Mouse (Mus musculus) forebrain, embryonic 12.5 days (tissue): Measurements from ENCODE around the gene Smap2. TPM values are rescaled to one million over a fixed set of nuclear protein-coding genes. Genes with fewer than 3 reads are reported as not detected.
"Not testable (repeated sequence)": the region's sequence is repeated elsewhere in the genome, so short reads cannot be mapped to it uniquely, and the experiment has no call there.

ENCODE experiments used
- ATAC-seq: fragments of 200-750 bp; cut with Nextera tagmentation; 2 replicates; pipeline ENCODE4 v1.8.0; 2017; ENCODE audit warnings: moderate TSS enrichment; ENCODE audit not compliant: low FRiP score
- H3K27ac ChIP-seq: fragments of 300-500 bp; sonication (generic); 2 replicates; pipeline ENCODE4 v1.5.1; 2016; ENCODE audit warnings: mild to moderate bottlenecking
- H3K27me3 ChIP-seq: fragments of 300-500 bp; sonication (generic); 2 replicates; pipeline ENCODE4 v1.6.1; 2016; ENCODE audit warnings: mild to moderate bottlenecking
- H3K36me3 ChIP-seq: fragments of 300-500 bp; sonication (generic); replicated peaks from 2 replicates; pipeline ENCODE4 v1.6.1; 2016; ENCODE audit warnings: mild to moderate bottlenecking
- H3K4me1 ChIP-seq: fragments of 300-500 bp; sonication (generic); 2 replicates; pipeline ENCODE4 v1.6.1; 2016
- H3K4me2 ChIP-seq: fragments of 300-500 bp; sonication (generic); 2 replicates; pipeline ENCODE4 v1.6.1; 2016; ENCODE audit warnings: mild to moderate bottlenecking, moderate library complexity
- H3K4me3 ChIP-seq: fragments of 300-500 bp; sonication (generic); replicated peaks from 2 replicates; pipeline ENCODE4 v1.5.1; 2016; ENCODE audit warnings: mild to moderate bottlenecking
- H3K9ac ChIP-seq: fragments of 300-500 bp; sonication (generic); 2 replicates; pipeline ENCODE4 v1.6.1; 2016; ENCODE audit warnings: mild to moderate bottlenecking
- H3K9me3 ChIP-seq: fragments of 300-500 bp; sonication (generic); 2 replicates; pipeline ENCODE4 v1.6.1; 2016
- WGBS: fragments of 180-500 bp; shearing (Covaris S2); methylation state at CpG from one replicate; pipeline ENCODE4 v1.1.7; 2016; 5-methylcytosine and 5-hydroxymethylcytosine counted together
- polyA plus RNA-seq: library from polyadenylated mRNA; unstranded; fragments of >200 nt; fragmentation: Nextera tagmentation; extraction: Ambion mirVana; gene quantifications from 2 replicates; pipeline ENCODE4 v1.2.1, GENCODE M21; 2016

Smap2 gene
- 28.2 and 29.1 TPM in 2 replicates for polyA plus RNA-seq

DNA sequence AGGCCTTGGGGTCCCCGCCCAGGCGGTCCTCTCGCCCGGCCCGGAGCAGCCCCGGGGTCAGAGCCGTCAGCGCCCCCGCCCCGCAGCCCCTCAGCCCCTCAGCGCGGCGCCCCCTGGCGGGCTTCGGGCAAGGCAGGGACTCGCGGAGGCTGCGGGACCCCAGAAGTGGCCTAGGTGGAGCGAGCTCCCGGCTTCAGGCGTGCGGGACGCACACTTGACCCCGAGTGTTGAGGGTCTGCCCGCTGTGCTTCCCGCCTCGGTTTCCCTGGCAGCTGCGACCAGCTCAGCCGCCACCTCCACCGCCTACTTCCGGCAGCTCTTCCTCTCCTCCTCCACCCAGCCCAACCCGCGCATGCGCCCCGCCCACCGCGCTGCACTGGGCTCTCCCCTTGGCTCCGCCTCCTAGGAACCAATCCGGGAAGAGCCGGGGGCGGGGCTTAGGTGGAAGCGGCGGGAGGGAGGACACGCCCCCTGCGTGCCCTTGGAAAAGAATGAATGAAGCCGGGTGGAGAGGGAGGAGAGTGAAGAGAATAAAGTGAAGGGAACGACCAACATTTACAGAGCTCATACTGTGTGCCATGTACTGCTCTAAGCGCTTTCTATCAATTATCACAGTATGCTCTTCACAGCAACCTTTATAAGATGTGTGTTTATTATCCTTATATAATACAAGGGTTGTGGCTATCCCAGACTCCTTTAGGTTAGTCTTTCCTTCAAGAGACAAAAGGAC is at the start of gene Smap2:
Gene Smap2, minus strand, starts transcription at position 320 of the 730 bp plus-strand sequence.
- WGBS: under 1% methylated on average over 48 of the region's 48 CpGs

DNA sequence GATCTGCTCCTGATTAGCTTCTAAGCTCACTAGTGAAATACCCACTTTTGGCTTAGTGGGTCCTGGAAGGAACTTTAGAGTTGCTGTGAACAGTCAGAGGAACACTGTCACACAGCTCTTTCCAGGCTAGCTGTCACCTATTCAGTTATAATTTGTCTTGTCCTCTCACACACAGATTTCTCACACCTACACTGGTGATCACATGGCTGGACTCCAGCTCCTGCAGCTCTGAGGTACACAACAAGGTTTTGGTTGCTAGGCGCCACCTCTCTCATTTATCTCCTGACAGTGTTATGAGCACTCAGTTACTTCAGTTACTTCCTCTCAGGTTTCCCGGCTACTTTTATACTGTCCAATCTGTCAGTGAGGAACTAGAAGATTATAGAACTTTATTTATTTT is 48.3 kb upstream of the Smap2 start:
- Histone ChIP-seq H3K27ac (no peak overlapping the region), H3K9ac (no peak overlapping the region), H3K27me3 (no peaks in the 10 kb centered on the region), H3K4me3 (no peak overlapping the region), H3K4me1 (no peaks in the 10 kb centered on the region), H3K4me2 (no peak overlapping the region), H3K36me3 (peaks cover 40% of the 10 kb centered on the region), H3K9me3 (no peaks in the 10 kb centered on the region)
- ATAC-seq: no peak
- WGBS: 89% methylated on average over 2 of the region's 2 CpGs

More for the DNA sequence above, at the start of gene Smap2:
- Histone ChIP-seq H3K27ac (peak within 1 kb of the TSS; percentile 84), H3K9ac (peak within 1 kb of the TSS; percentile 84), H3K4me2 (peak within 1 kb of the TSS; percentile 78), H3K4me3 (peak within 1 kb of the TSS; percentile 96), H3K4me1 (peaks cover 19% of the 10 kb centered on the region), H3K27me3 (no peaks in the 10 kb centered on the region), H3K9me3 (no peaks in the 10 kb centered on the region), H3K36me3 (no peaks in the 10 kb centered on the region)
- peak; percentile 99 for ATAC-seq

GRCm38 (mm10) chr4:121059218-121059617 is 42.2 kb upstream of the Smap2 start:
- H3K4me2 ChIP-seq, H3K27ac ChIP-seq, H3K4me1 ChIP-seq, H3K4me3 ChIP-seq, H3K27me3 ChIP-seq, H3K9me3 ChIP-seq, H3K9ac ChIP-seq, ATAC-seq: not testable (repeated sequence)
- 96% methylated on average over 10 of the region's 10 CpGs for WGBS
- H3K36me3 ChIP-seq: peaks cover 21% of the 10 kb centered on the region

GRCm38 (mm10) chr4:121057032-121057431 is 40.0 kb upstream of the Smap2 start:
- no peak for ATAC-seq
- Histone ChIP-seq H3K9me3 (no peaks in the 10 kb centered on the region), H3K4me1 (peaks cover 10% of the 10 kb centered on the region; the same call in 1 of the 2 replicates), H3K4me2 (no peak overlapping the region), H3K9ac (no peak overlapping the region), H3K4me3 (no peak overlapping the region), H3K27ac (no peak overlapping the region), H3K36me3 (peaks cover 14% of the 10 kb centered on the region), H3K27me3 (peaks cover 18% of the 10 kb centered on the region)
- WGBS: 78% methylated on average over 2 of the region's 2 CpGs

- ATAC-seq: no peak
Measured at GRCm38 (mm10) chr4:121056342-121056741, 39.3 kb upstream of the Smap2 start.

DNA sequence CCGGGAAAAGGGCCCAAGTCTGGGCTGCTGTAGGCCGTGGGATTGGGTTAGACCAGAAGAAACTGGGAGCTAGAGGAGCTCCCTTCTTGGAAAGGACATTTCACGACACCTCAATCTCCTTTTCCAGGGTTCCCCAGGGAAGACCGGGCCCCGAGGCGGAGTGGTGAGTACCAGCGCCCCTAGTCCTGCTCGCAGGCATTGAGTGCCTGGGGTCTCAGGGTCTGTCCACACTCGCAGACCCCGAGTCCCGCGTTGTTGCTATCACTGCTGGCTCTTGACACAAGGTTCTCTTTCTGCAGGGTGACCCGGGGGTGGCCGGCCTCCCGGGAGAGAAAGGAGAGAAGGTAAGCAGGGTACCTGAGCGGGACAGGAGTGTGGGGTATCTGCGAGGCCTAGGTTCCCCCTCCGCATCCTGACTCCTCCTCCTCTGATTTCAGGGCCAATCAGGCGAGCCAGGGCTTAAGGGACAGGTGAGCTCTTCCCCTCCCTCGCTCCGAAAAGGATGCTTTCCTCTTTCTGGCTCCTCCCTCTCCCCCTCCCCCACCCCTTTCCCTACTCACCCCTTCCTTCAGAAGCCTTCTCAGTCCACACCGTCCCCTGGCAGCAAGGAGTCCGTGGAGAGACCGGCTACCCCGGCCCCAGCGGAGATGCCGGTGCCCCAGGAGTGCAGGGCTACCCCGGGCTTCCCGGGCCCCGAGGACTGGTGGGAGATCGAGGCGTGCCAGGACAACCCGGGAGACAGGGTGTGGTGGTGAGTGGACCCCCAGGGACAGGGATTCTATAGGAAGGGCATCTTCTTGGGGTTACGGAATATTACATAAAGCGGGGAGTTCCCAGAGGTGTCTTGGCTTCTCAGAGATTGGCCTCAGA is 35.6 kb upstream of the Smap2 start:
- peak; percentile 37; the same call in 1 of the 2 replicates for ATAC-seq
- 10% methylated on average over 34 of the region's 35 CpGs for WGBS
- Histone ChIP-seq H3K4me2 (peak overlapping the region; percentile 44), H3K36me3 (no peaks in the 10 kb centered on the region), H3K9ac (peak overlapping the region; percentile 12; the same call in 1 of the 2 replicates), H3K27ac (no peak overlapping the region), H3K4me3 (peak overlapping the region; percentile 24), H3K9me3 (no peaks in the 10 kb centered on the region), H3K4me1 (peaks cover 13% of the 10 kb centered on the region; the same call in 1 of the 2 replicates), H3K27me3 (peaks cover 18% of the 10 kb centered on the region)

More at GRCm38 (mm10) chr4:121056342-121056741, 39.3 kb upstream of the Smap2 start:
- H3K9me3 ChIP-seq: no peaks in the 10 kb centered on the region
- H3K4me1 ChIP-seq: peaks cover 13% of the 10 kb centered on the region; the same call in 1 of the 2 replicates
- H3K4me2 ChIP-seq: no peak overlapping the region
- peaks cover 18% of the 10 kb centered on the region for H3K27me3 ChIP-seq
- no peak overlapping the region for H3K9ac ChIP-seq
- H3K36me3 ChIP-seq: peaks cover 14% of the 10 kb centered on the region
- H3K27ac ChIP-seq: no peak overlapping the region
- WGBS: 43% methylated on average over 3 of the region's 3 CpGs
- no peak overlapping the region for H3K4me3 ChIP-seq

GRCm38 (mm10) chr4:121051863-121052262 is 34.8 kb upstream of the Smap2 start:
- Histone ChIP-seq H3K9ac (no peak overlapping the region), H3K27ac (no peak overlapping the region), H3K9me3 (no peaks in the 10 kb centered on the region), H3K27me3 (peaks cover 18% of the 10 kb centered on the region), H3K4me2 (no peak overlapping the region), H3K4me3 (no peak overlapping the region), H3K4me1 (peaks cover 13% of the 10 kb centered on the region; the same call in 1 of the 2 replicates), H3K36me3 (no peaks in the 10 kb centered on the region)
- WGBS: 16% methylated on average over 4 of the region's 4 CpGs
- no peak for ATAC-seq

GRCm38 (mm10) chr4:121042946-121043345 is 25.9 kb upstream of the Smap2 start:
- H3K4me2 ChIP-seq: no peak overlapping the region
- no peaks in the 10 kb centered on the region for H3K9me3 ChIP-seq
- H3K4me3 ChIP-seq: no peak overlapping the region
- WGBS: 73% methylated on average over 3 of the region's 3 CpGs
- H3K9ac ChIP-seq: no peak overlapping the region
- no peak overlapping the region for H3K27ac ChIP-seq
- peaks cover 30% of the 10 kb centered on the region for H3K27me3 ChIP-seq
- H3K4me1 ChIP-seq: peaks cover 36% of the 10 kb centered on the region
- ATAC-seq: no peak
- H3K36me3 ChIP-seq: no peaks in the 10 kb centered on the region

DNA sequence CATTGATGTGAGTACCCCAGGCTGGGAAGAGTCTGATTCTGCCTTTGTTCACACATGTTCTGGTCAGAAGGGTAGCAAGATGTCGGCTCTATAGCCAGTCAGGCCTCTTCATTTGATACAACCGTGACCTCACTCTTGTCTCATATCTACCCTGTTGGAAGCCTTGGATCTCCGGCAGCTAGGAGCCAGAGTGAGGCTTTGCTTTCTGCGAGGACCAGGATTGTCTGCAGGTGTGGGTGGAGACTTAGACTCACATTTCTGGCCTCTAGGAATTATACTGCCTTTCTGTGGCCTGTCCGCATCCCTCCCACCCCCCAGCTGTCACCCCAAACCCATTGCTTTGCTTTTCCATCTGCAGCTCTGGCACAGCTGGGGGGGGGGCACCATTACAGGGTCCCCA is 25.4 kb upstream of the Smap2 start:
- 59% methylated on average over 5 of the region's 5 CpGs for WGBS
- no peaks in the 10 kb centered on the region for H3K9me3 ChIP-seq
- no peaks in the 10 kb centered on the region for H3K36me3 ChIP-seq
- no peak overlapping the region for H3K4me3 ChIP-seq
- H3K4me1 ChIP-seq: peaks cover 36% of the 10 kb centered on the region
- peaks cover 33% of the 10 kb centered on the region for H3K27me3 ChIP-seq
- ATAC-seq: no peak
- H3K27ac ChIP-seq: no peak overlapping the region
- no peak overlapping the region for H3K9ac ChIP-seq
- H3K4me2 ChIP-seq: no peak overlapping the region

- H3K4me3 ChIP-seq: no peak overlapping the region
- ATAC-seq: peak; percentile 69
- peak overlapping the region; percentile 72; the same call in 1 of the 2 replicates for H3K27ac ChIP-seq
- H3K9ac ChIP-seq: no peak overlapping the region; the same call in 1 of the 2 replicates
- H3K9me3 ChIP-seq: no peaks in the 10 kb centered on the region
- peaks cover 36% of the 10 kb centered on the region for H3K4me1 ChIP-seq
- peak overlapping the region; percentile 15; the same call in 1 of the 2 replicates for H3K4me2 ChIP-seq
- WGBS: 7% methylated on average over 18 of the region's 18 CpGs
- H3K27me3 ChIP-seq: peaks cover 33% of the 10 kb centered on the region
- H3K36me3 ChIP-seq: no peaks in the 10 kb centered on the region
Measured at GRCm38 (mm10) chr4:121040897-121041671, 24.0 kb upstream of the Smap2 start.

DNA sequence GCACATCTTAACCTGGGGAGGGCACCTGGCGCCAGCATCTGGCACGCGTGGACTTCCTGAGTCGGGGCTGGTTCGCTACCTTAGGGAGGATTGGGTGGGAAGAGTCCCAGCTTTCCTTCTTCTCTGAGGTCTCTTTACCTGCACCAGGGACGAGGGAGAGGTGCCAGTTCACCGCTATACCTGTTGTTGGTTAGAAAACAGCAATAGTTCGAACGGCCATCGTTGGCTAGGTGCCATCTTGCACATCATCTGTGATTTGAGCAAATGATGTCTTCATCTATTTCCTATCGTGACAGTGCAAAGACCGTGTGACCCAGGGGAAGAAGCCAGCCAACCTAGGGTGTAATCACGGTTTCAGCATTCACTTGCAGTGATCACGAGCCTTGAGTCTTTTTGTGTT is 23.3 kb upstream of the Smap2 start:
- peaks cover 33% of the 10 kb centered on the region for H3K27me3 ChIP-seq
- no peaks in the 10 kb centered on the region for H3K9me3 ChIP-seq
- peak overlapping the region; percentile 41 for H3K4me3 ChIP-seq
- peaks cover 36% of the 10 kb centered on the region for H3K4me1 ChIP-seq
- no peak; the same call in 1 of the 2 replicates for ATAC-seq
- 71% methylated on average over 14 of the region's 14 CpGs for WGBS
- H3K4me2 ChIP-seq: peak overlapping the region; percentile 65
- H3K36me3 ChIP-seq: no peaks in the 10 kb centered on the region
- no peak overlapping the region for H3K27ac ChIP-seq
- peak overlapping the region; percentile 56; the same call in 1 of the 2 replicates for H3K9ac ChIP-seq
